Mouse (Mus musculus): ENCODE results near the gene Carhsp1. TPM values are rescaled to one million over a fixed set of nuclear protein-coding genes. Genes with fewer than 3 reads are reported as not detected.

The Carhsp1 gene
- polyA plus RNA-seq (2016; fragmentation: Nextera tagmentation; extraction: Ambion mirVana), result 127 and 133 TPM in 2 replicates

DNA sequence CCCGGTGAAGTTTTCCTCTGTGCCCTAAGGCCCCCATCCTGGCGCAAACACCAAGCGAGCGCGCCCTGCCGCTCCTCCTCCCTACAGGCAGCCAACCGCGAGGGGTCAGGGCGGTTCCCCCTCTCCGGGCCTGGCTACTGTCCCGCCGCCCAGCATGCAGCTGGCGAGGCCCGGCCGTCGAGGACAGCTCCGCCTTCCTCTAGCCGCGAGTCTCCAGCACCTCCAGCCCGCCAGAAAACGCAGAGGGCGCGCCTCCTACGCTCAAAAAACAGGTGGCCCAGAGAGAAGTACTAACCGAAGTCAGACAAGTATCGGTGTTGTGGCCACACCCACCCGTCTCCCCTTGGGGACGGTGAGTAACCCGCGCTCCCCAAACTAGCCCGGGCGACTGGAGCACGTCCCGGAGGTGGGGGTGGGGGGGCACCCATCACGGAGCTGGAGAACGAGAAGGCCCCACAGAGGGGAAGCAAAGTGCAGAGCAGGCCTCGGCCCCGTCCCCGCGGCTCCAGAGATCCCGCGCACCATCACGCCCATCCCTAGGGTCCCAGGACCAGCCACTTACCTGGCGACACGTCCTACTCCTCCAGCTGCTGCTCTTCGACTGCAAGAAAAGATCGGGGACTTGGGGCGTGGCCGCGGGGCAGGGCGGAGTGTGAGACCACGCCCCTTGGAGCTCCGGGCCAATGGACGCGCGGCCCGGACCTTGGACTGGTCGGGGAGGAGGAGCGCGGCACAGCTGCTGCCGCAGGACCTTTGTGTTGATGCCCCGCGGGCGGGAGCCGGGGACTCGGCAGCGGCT, at the start of gene Carhsp1:
TSS of gene Carhsp1 (minus strand) at position 605 of the 799 bp plus-strand sequence.
- peak within 1 kb of the TSS; percentile 80 for H3K4me3 ChIP-seq
- no peaks in the 10 kb centered on the region for H3K9me3 ChIP-seq
- H3K4me1 ChIP-seq, result peaks cover 57% of the 10 kb centered on the region
- H3K27me3 ChIP-seq (ENCODE audit: insufficient read depth, poor library complexity, severe bottlenecking), result peaks cover 8% of the 10 kb centered on the region; the same call in 1 of the 2 replicates
- H3K27ac ChIP-seq, result peak within 1 kb of the TSS; percentile 87
- DNase-seq (ENCODE audit: low spot score), result peak; percentile 98
- H3K36me3 ChIP-seq, result peaks cover 2% of the 10 kb centered on the region; the same call in 1 of the 2 replicates
- under 1% methylated on average over 67 of the region's 67 CpGs for WGBS

DNA sequence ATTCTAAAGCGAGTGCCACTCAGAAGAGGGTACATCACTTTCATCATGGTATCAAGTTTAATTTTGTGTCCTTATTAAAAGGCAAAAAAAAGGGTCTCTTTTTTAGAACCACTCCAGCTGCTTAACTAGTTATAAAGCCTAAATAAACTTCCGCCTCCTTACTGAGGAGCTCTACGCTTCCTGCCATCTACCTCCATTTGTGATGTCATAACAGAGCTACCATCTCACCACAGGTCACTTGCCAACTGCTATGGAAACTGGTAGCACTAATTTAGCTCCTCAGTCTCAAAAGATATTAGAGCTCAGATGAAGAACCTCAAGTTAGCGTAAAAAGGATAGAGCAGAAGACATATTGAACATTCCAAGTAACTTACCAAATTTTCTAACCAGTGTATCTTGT, 48.5 kb upstream of the Carhsp1 start:
- Histone ChIP-seq H3K4me1 (peaks cover 3% of the 10 kb centered on the region; the same call in 1 of the 2 replicates), H3K27me3 (ENCODE audit: insufficient read depth, poor library complexity, severe bottlenecking) (no peaks in the 10 kb centered on the region), H3K27ac (no peak overlapping the region), H3K36me3 (peaks cover 10% of the 10 kb centered on the region), H3K9me3 (no peaks in the 10 kb centered on the region), H3K4me3 (no peak overlapping the region)
- 92% methylated on average over 4 of the region's 4 CpGs for WGBS
- DNase-seq (ENCODE audit: low spot score), result no peak

DNA sequence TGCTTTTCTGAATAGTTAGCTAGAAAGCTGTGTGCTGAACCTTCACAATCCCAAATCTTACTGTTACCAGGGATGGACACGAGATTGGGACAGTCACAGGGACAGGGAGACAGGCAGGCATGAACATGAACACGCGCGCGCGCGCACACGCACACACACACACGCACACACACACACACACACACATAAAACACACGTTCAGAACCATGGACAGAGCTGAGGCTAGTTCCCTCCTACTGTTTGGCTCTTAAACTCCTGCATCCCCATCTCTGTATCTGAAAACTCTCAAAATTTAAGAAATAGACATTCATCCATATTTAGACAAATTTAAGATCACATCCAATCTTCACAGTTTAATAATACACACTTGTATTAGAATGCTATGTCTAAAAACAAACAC, 45.8 kb upstream of the Carhsp1 start:
- 91% methylated on average over 10 of the region's 10 CpGs for WGBS
- DNase-seq (ENCODE audit: low spot score), result no peak
- no peaks in the 10 kb centered on the region for H3K9me3 ChIP-seq

DNA sequence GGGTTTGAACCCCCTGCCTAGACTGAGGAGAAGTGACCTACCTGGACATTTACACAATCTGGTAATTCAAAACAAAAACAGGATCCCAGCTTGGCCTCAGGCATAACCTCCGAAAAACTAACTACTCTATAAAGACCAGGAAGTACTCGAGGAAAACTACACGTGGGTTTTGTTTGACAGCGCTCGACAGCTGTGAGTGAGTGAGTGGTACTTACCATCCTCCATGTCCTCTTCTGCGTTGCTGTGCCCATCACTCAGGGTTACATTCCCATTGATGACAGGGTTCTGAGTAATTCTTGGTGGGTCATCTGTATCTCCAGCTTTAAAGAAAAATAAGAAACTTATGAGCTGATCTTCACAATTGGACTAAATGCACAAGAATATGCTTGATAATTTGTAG, 44.3 kb upstream of the Carhsp1 start:
- Histone ChIP-seq H3K27ac (no peak overlapping the region), H3K9me3 (no peaks in the 10 kb centered on the region), H3K4me1 (peaks cover 3% of the 10 kb centered on the region; the same call in 1 of the 2 replicates), H3K27me3 (ENCODE audit: insufficient read depth, poor library complexity, severe bottlenecking) (no peaks in the 10 kb centered on the region), H3K4me3 (no peak overlapping the region), H3K36me3 (peaks cover 49% of the 10 kb centered on the region)
- WGBS, result 78% methylated on average over 6 of the region's 6 CpGs
- no peak for DNase-seq (ENCODE audit: low spot score)

More for the DNA sequence above, 45.8 kb upstream of the Carhsp1 start:
- Histone ChIP-seq H3K4me1 (peaks cover 3% of the 10 kb centered on the region; the same call in 1 of the 2 replicates), H3K36me3 (peaks cover 35% of the 10 kb centered on the region), H3K27ac (no peak overlapping the region), H3K27me3 (ENCODE audit: insufficient read depth, poor library complexity, severe bottlenecking) (no peaks in the 10 kb centered on the region), H3K4me3 (no peak overlapping the region)

DNA sequence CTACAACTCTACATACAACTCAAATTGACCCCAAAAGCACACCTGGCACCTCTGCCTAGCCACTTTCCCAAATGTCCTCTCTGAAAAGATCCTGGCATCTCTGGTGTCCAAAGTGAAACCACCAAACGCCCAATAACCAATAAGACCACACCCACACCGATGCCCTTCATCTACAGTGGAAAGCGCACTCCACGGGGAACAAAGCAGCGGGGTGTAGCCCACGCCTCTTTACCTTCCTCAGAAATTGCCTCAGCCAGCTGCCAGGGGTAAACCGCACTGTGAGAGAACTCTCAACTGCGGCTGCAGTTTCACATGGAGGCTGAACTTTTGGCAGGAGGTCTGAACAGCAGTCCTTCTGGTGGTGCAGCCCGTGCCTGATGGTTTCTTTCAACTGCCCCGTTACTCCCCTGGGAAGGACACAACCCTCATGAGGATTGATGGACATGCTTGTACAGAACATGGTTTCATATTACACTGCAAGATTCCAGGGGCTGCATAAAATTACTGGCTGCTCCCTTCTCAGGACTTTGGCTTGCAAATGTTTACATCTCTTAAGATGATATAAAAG, 43.6 kb upstream of the Carhsp1 start:
- Histone ChIP-seq H3K27ac (no peak overlapping the region), H3K9me3 (no peaks in the 10 kb centered on the region), H3K4me3 (no peak overlapping the region), H3K36me3 (peaks cover 56% of the 10 kb centered on the region), H3K27me3 (ENCODE audit: insufficient read depth, poor library complexity, severe bottlenecking) (no peaks in the 10 kb centered on the region), H3K4me1 (peaks cover 3% of the 10 kb centered on the region; the same call in 1 of the 2 replicates)
- 81% methylated on average over 10 of the region's 10 CpGs for WGBS
- no peak for DNase-seq (ENCODE audit: low spot score)

DNA sequence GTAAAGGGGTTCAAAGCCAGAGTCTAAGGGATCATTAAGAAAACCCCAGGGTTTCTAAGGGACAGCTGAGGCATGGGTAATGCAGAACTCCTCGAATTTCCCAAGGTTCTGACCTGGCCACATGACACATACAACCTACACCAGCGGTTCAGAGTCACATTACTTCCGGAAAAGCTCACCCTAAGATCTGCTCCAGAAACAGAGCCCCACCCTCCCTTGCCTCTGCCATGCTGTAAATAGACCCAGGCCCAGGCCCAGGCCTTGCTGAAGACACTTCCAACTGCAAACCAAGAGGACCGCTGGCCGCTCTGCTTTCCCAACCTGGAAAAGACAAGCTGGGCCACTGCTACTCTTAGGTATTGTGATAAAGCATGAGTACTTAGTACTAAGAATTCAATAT, 42.9 kb upstream of the Carhsp1 start:
- DNase-seq (ENCODE audit: low spot score), result no peak
- Histone ChIP-seq H3K27me3 (ENCODE audit: insufficient read depth, poor library complexity, severe bottlenecking) (no peaks in the 10 kb centered on the region), H3K4me3 (no peak overlapping the region), H3K36me3 (peaks cover 64% of the 10 kb centered on the region), H3K27ac (no peak overlapping the region), H3K4me1 (peaks cover 1% of the 10 kb centered on the region; the same call in 1 of the 2 replicates), H3K9me3 (no peaks in the 10 kb centered on the region)
- WGBS, result 91% methylated on average over 5 of the region's 5 CpGs

GRCm38 (mm10) chr16:8711998-8712397, 40.0 kb upstream of the Carhsp1 start:
- no peaks in the 10 kb centered on the region for H3K4me1 ChIP-seq
- no peaks in the 10 kb centered on the region for H3K9me3 ChIP-seq
- peaks cover 91% of the 10 kb centered on the region for H3K36me3 ChIP-seq
- 83% methylated on average over 9 of the region's 9 CpGs for WGBS
- no peak for DNase-seq (ENCODE audit: low spot score)
- no peaks in the 10 kb centered on the region for H3K27me3 ChIP-seq (ENCODE audit: insufficient read depth, poor library complexity, severe bottlenecking)
- H3K27ac ChIP-seq, result no peak overlapping the region
- no peak overlapping the region for H3K4me3 ChIP-seq

DNA sequence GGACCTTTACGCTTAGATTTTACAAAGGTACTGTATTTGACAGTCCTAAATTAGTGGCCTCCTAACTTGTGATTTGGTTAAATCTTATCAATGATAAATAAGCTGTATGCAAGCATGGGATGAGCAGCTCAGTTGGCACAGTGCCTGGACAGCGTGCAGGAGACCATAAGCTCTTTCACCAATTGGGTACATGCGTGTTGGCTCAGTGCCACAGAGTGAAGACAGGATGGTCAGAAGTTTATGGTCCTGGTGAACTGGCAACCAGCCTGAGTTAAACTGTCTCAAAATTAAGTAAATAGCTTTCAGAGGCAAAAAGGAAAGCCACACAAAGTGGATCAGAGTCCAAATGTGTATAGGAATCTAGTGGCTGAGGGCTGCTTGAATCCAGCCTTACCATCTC, 28.6 kb upstream of the Carhsp1 start:
- no peaks in the 10 kb centered on the region for H3K4me1 ChIP-seq
- 96% methylated on average over 3 of the region's 3 CpGs for WGBS

DNA sequence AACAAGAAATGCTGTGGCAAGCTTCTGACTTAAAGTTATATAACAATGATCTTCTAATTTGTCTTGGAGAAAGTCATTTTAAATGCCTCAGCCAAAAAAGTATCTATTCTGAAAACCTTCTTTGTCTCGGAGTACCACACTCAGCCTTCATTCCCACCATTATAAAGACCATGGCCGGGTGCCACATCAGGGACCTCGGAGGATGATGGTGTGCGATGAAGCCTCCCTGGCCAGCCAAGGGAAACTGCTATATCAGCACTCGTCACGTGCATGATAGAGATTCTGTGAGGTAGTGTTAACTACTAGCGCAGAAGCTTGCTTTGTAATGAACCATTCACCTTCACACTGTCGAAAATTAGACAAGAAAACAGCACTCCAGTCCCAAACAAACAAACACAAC, 27.6 kb upstream of the Carhsp1 start:
- DNase-seq (ENCODE audit: low spot score), result no peak
- Histone ChIP-seq H3K9me3 (no peaks in the 10 kb centered on the region), H3K27ac (no peak overlapping the region), H3K36me3 (peaks cover 97% of the 10 kb centered on the region), H3K27me3 (ENCODE audit: insufficient read depth, poor library complexity, severe bottlenecking) (no peaks in the 10 kb centered on the region), H3K4me1 (no peaks in the 10 kb centered on the region), H3K4me3 (no peak overlapping the region)
- WGBS, result 90% methylated on average over 8 of the region's 8 CpGs

More for the DNA sequence above, 28.6 kb upstream of the Carhsp1 start:
- Histone ChIP-seq H3K9me3 (no peaks in the 10 kb centered on the region), H3K27ac (no peak overlapping the region), H3K36me3 (peaks cover 96% of the 10 kb centered on the region), H3K27me3 (ENCODE audit: insufficient read depth, poor library complexity, severe bottlenecking) (no peaks in the 10 kb centered on the region), H3K4me3 (no peak overlapping the region)
- DNase-seq (ENCODE audit: low spot score), result no peak

DNA sequence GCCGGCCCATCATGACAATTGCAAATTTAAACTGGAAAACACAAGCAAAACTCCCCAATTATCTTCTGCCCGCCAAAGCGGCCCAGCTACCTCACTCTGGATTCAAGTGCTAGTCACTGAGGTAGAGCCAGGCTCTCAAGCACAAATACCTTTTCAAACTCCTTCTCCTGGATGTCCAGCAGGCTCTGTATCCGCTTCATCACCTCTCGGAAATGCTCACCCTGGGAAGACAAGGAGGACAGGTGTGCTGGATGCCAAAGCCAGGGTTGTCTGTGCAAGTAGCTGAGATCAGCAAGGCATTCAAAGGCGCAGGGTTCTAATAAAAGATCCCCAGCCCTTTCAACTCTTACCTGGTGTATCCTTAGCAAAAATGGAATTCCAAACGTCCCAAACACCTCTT, 19.3 kb upstream of the Carhsp1 start:
- Histone ChIP-seq H3K36me3 (peaks cover 84% of the 10 kb centered on the region), H3K4me3 (no peak overlapping the region)
- WGBS, result 91% methylated on average over 7 of the region's 7 CpGs

DNA sequence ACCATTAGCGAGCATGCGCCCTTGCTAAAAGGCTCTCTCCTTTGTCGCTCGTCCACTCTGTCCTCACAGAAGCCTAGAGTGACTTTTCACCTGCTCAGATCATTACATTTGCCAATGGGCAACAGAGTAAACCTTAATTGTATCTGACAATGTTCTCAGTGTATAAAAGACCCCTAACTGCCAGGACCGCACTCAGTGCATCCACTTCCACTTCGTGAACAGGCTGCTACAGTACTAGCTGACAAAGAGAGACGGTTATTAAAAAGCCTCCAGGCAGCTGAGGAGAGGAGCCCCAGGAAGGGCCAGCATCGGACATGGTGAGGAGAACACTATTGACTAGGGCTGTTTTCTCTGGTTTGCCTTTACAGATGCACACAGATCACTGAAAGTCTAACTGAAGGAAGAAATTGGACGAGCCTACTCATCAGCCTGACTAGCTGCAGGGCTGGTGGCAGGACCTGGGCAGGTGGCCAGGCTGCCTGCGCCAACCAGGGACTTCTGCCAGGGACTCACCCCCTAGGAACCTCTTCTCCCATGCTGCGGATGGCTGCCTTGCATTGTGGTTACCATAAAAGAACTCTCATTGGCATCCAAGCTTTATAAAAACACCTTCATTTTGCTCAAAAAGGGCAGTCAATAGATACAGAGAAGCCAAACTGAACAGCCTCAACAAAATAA, 18.2 kb upstream of the Carhsp1 start:
- H3K4me3 ChIP-seq, result no peak overlapping the region
- DNase-seq (ENCODE audit: low spot score), result no peak
- no peak overlapping the region for H3K27ac ChIP-seq
- H3K27me3 ChIP-seq (ENCODE audit: insufficient read depth, poor library complexity, severe bottlenecking), result no peaks in the 10 kb centered on the region
- H3K36me3 ChIP-seq, result peaks cover 75% of the 10 kb centered on the region
- H3K9me3 ChIP-seq, result no peaks in the 10 kb centered on the region
- WGBS, result 92% methylated on average over 11 of the region's 11 CpGs
- H3K4me1 ChIP-seq, result peaks cover 12% of the 10 kb centered on the region

More for the DNA sequence above, 19.3 kb upstream of the Carhsp1 start:
- Histone ChIP-seq H3K27me3 (ENCODE audit: insufficient read depth, poor library complexity, severe bottlenecking) (no peaks in the 10 kb centered on the region), H3K9me3 (no peaks in the 10 kb centered on the region), H3K27ac (no peak overlapping the region), H3K4me1 (peaks cover 11% of the 10 kb centered on the region)
- no peak for DNase-seq (ENCODE audit: low spot score)

- peaks cover 51% of the 10 kb centered on the region for H3K36me3 ChIP-seq
Measured at GRCm38 (mm10) chr16:8687559-8688112, 15.7 kb upstream of the Carhsp1 start.

More at GRCm38 (mm10) chr16:8687559-8688112, 15.7 kb upstream of the Carhsp1 start:
- Histone ChIP-seq H3K27me3 (ENCODE audit: insufficient read depth, poor library complexity, severe bottlenecking) (no peaks in the 10 kb centered on the region), H3K4me3 (no peak overlapping the region), H3K27ac (peak overlapping the region; percentile 31; the same call in 1 of the 2 replicates), H3K4me1 (peaks cover 12% of the 10 kb centered on the region), H3K9me3 (no peaks in the 10 kb centered on the region)
- no peak for DNase-seq (ENCODE audit: low spot score)

All from heart, embryonic 10.5 days (tissue).